Mouse (Mus musculus): ENCODE measurements around the gene AA986860. TPM values are rescaled to one million over a fixed set of nuclear protein-coding genes. Genes with fewer than 3 reads are reported as not detected.

AA986860 gene
- total and polyA plus RNA-seq, 2 experiments from 2014 or later: 0.48 to 2.3 TPM

DNA sequence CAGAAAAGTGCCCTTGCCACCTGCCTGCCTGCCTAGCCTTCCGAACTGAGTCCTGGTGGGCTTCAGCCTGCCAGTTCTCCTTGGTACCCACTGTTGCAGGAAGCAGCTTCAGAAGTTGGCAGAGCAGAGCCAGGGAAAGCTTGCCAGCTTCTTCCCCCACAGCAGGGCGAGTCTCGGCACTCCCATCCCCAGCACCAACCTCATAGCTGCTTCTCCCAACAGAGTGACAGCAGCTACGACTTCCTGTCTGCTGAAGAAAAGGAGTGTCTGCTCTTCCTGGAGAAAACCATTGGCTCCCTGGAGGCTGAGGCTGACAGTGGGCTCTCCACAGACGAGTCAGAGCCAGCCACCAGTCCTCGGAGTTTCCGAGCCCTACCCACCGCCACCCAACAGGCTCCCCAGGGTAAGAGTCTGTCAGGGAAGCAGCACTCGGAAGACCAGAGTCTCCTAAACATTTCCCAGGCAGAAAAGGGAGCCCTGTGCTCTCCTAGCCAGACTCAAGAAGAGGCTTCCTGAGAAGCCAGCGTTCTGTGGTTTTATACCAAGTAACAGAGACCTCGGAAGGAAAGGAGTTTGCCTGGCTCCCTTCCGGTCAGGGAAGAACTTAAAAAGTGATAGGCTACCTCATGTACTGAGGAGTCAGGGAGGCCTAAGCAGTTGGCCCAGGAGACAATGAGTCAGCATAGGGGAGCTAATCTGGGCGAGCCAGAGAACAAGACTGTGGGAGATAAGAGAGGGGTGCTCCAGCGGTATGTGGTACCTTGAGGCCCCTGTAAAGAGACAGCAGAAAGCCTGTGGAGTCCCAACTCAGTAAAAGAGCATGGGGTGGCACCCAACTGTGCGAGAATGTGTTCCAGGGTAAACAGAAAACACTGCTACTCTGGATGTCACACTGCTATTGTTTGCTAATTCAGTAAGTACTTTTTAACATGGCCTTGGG, 9.3 kb downstream of the AA986860 start:
- peak; percentile 58 for ATAC-seq (ENCODE audit: insufficient read depth, low read depth)
- Histone ChIP-seq H3K4me1 (ENCODE audit: control insufficient read depth, insufficient read depth) (peaks cover 18% of the 10 kb centered on the region), H3K36me3 (replicated peaks; ENCODE audit: control insufficient read depth, insufficient read depth, low read length) (no peaks in the 10 kb centered on the region), H3K9ac (replicated peaks; ENCODE audit: low read depth, low read length) (no peak overlapping the region), H3K9me3 (replicated peaks; ENCODE audit: control insufficient read depth, low read length) (no peaks in the 10 kb centered on the region), H3K27me3 (ENCODE audit: control insufficient read depth, insufficient read depth, low read length) (no peaks in the 10 kb centered on the region), H3K27ac (ENCODE audit: low read depth) (peak overlapping the region; percentile 56), H3K4me3 (ENCODE audit: low read depth, low read length) (no peak overlapping the region), H3K4me2 (ENCODE audit: low read depth, low read length) (no peak overlapping the region; the same call in 1 of the 2 replicates)
- TF ChIP-seq EP300 (IDR thresholded peaks at IDR 0.05; ENCODE audit: low read depth): no peak
- no peak for TF ChIP-seq CTCF (IDR thresholded peaks at IDR 0.05; ENCODE audit: low read depth)
- DNase-seq (ENCODE audit: low spot score): peak; percentile 10
- WGBS: 31% methylated on average over 15 of the region's 15 CpGs

DNA sequence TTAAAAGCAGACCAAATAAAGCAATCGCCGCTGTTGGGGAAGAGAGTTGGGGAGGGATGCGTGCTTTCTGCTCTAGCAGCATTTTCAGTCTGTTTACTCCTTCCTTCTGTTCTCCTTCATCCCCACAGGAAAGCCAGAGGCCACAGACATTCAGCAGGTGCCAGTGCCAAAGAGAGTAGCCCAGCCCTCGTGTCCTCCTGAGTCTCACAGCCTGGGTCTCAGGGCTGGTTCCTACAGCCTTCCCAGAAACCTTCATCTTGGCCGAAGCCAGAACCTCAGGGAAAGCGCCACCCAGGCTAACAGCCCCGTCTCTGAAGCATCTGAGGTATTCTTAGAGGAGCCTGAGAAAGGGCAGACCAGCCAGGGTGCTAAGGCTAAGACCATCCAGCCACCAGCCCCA, 10.4 kb downstream of the AA986860 start:
- H3K4me3 ChIP-seq (ENCODE audit: low read depth, low read length): no peak overlapping the region
- no peaks in the 10 kb centered on the region for H3K36me3 ChIP-seq (replicated peaks; ENCODE audit: control insufficient read depth, insufficient read depth, low read length)
- H3K4me2 ChIP-seq (ENCODE audit: low read depth, low read length): no peak overlapping the region
- H3K27me3 ChIP-seq (ENCODE audit: control insufficient read depth, insufficient read depth, low read length): no peaks in the 10 kb centered on the region
- no peak overlapping the region for H3K27ac ChIP-seq (ENCODE audit: low read depth)
- H3K4me1 ChIP-seq (ENCODE audit: control insufficient read depth, insufficient read depth): peaks cover 18% of the 10 kb centered on the region
- no peak for DNase-seq (ENCODE audit: low spot score)
- 84% methylated on average over 7 of the region's 7 CpGs for WGBS
- no peak for ATAC-seq (ENCODE audit: insufficient read depth, low read depth)
- no peak overlapping the region for H3K9ac ChIP-seq (replicated peaks; ENCODE audit: low read depth, low read length)
- no peak for TF ChIP-seq EP300 (IDR thresholded peaks at IDR 0.05; ENCODE audit: low read depth)
- no peak for TF ChIP-seq CTCF (IDR thresholded peaks at IDR 0.05; ENCODE audit: low read depth)
- H3K9me3 ChIP-seq (replicated peaks; ENCODE audit: control insufficient read depth, low read length): no peaks in the 10 kb centered on the region

DNA sequence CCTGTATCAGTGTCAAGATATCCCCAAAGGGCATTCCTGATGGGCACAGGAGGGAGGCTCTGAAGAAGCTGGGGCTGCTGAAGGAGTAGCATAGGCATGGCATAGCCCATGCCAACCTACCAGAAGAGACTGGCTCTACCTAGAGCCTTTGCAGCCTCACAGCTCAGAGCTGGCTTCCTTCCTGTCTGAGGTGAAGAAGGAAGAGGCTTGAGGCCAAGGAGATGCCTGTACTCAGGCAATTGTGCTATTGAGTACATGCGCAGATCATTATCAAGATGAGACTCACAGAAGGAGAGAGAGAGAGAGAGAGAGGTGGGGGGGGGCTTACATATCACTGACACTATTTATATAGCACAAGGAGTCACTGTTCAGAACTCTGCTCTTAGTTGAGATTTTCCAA, 12.0 kb downstream of the AA986860 start:
- no peaks in the 10 kb centered on the region for H3K27me3 ChIP-seq (ENCODE audit: control insufficient read depth, insufficient read depth, low read length)
- H3K9me3 ChIP-seq (replicated peaks; ENCODE audit: control insufficient read depth, low read length): no peaks in the 10 kb centered on the region
- no peak overlapping the region for H3K4me2 ChIP-seq (ENCODE audit: low read depth, low read length)
- peaks cover 18% of the 10 kb centered on the region for H3K4me1 ChIP-seq (ENCODE audit: control insufficient read depth, insufficient read depth)
- no peaks in the 10 kb centered on the region for H3K36me3 ChIP-seq (replicated peaks; ENCODE audit: control insufficient read depth, insufficient read depth, low read length)
- WGBS: 23% methylated on average over 1 of the region's 1 CpGs
- no peak overlapping the region for H3K9ac ChIP-seq (replicated peaks; ENCODE audit: low read depth, low read length)
- no peak overlapping the region for H3K27ac ChIP-seq (ENCODE audit: low read depth)
- H3K4me3 ChIP-seq (ENCODE audit: low read depth, low read length): no peak overlapping the region
- TF ChIP-seq CTCF (IDR thresholded peaks at IDR 0.05; ENCODE audit: low read depth) (no peak), EP300 (IDR thresholded peaks at IDR 0.05; ENCODE audit: low read depth) (no peak)
- ATAC-seq (ENCODE audit: insufficient read depth, low read depth) (no peak), DNase-seq (ENCODE audit: low spot score) (no peak)

DNA sequence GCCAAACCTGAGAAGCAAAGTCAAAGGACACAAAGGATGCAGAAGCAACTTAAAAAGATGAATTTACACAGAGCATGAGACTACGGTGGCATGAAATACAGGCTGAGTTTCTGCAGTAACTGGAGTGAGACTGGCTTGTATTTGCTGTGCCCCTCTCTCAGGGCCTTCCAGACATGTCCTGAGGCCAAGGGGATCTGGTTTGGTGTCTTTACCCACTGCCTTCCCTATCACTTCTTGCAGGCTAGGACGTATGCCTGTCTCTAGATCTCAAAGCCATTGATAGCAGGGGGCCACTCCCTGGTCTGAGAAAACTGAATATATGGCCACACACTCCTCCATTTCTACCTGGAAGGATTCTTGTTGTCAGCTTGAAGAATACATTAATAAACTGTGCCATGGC, 12.4 kb downstream of the AA986860 start:
- H3K4me1 ChIP-seq (ENCODE audit: control insufficient read depth, insufficient read depth): peaks cover 18% of the 10 kb centered on the region
- no peaks in the 10 kb centered on the region for H3K36me3 ChIP-seq (replicated peaks; ENCODE audit: control insufficient read depth, insufficient read depth, low read length)
- H3K4me2 ChIP-seq (ENCODE audit: low read depth, low read length): no peak overlapping the region
- 74% methylated on average over 2 of the region's 2 CpGs for WGBS
- DNase-seq (ENCODE audit: low spot score) (no peak), ATAC-seq (ENCODE audit: insufficient read depth, low read depth) (no peak)
- H3K4me3 ChIP-seq (ENCODE audit: low read depth, low read length): no peak overlapping the region
- H3K27ac ChIP-seq (ENCODE audit: low read depth): no peak overlapping the region
- no peaks in the 10 kb centered on the region for H3K27me3 ChIP-seq (ENCODE audit: control insufficient read depth, insufficient read depth, low read length)
- H3K9me3 ChIP-seq (replicated peaks; ENCODE audit: control insufficient read depth, low read length): no peaks in the 10 kb centered on the region
- TF ChIP-seq CTCF (IDR thresholded peaks at IDR 0.05; ENCODE audit: low read depth) (no peak), EP300 (IDR thresholded peaks at IDR 0.05; ENCODE audit: low read depth) (no peak)
- no peak overlapping the region for H3K9ac ChIP-seq (replicated peaks; ENCODE audit: low read depth, low read length)

DNA sequence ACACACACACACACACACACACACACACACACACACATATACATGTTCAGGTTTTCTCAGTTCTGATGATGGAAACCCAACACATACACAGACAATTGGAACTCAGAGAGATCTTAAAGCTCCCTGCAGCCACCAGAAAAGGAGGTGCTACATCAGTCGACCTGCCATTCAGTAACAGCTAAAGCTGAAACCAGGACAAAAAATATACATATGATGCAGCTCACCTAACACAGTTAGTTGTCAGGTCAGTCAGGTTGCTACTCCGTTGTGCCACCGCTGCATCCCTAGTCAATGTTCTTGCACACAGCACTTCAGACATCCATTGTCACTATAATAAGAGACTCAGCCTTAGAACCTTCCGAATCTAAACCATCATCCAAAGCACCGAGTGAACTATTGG, 13.2 kb downstream of the AA986860 start:
- DNase-seq (ENCODE audit: low spot score) (no peak), ATAC-seq (ENCODE audit: insufficient read depth, low read depth) (no peak)
- Histone ChIP-seq H3K4me1 (ENCODE audit: control insufficient read depth, insufficient read depth) (peaks cover 18% of the 10 kb centered on the region), H3K36me3 (replicated peaks; ENCODE audit: control insufficient read depth, insufficient read depth, low read length) (no peaks in the 10 kb centered on the region), H3K4me3 (ENCODE audit: low read depth, low read length) (no peak overlapping the region), H3K4me2 (ENCODE audit: low read depth, low read length) (no peak overlapping the region), H3K9me3 (replicated peaks; ENCODE audit: control insufficient read depth, low read length) (no peaks in the 10 kb centered on the region), H3K27me3 (ENCODE audit: control insufficient read depth, insufficient read depth, low read length) (no peaks in the 10 kb centered on the region), H3K27ac (ENCODE audit: low read depth) (no peak overlapping the region), H3K9ac (replicated peaks; ENCODE audit: low read depth, low read length) (no peak overlapping the region)
- TF ChIP-seq CTCF (IDR thresholded peaks at IDR 0.05; ENCODE audit: low read depth) (no peak), EP300 (IDR thresholded peaks at IDR 0.05; ENCODE audit: low read depth) (no peak)
- 79% methylated on average over 5 of the region's 5 CpGs for WGBS

All from heart, postnatal 0 days (tissue).